Mouse (Mus musculus) urinary bladder, postnatal 10 days (tissue): Measurements from ENCODE around the gene Gm26741.
"Not testable (repeated sequence)": the region's sequence is repeated elsewhere in the genome, so short reads cannot be mapped to it uniquely, and the experiment has no call there.

Source experiments
- DNase-seq: peaks from one replicate; pipeline ENCODE4 v3.0.0; 2022; ENCODE audit warnings: low spot score

The Gm26741 gene

DNA sequence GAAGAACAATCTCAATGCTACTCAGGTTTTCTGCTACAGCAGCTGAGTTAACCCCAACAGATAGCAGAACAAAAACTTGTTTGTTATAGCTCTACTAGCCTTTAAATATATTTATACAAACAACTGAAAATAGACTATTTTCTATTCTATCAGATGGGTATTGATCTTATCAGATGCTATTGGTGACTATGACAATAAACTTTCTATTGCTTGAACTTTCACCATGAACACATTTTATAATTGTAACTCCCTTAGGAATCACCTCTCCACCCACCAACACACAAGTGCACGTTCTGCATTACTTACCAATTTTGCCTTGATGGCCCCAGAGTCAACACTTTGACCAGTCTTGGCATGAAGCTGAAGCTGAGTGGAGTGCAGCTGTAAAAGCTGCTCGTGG is at the start of gene Gm26741:
Gene Gm26741 (plus strand): TSS at position 301 of the 400 bp plus-strand sequence.
- DNase-seq: no peak

- DNase-seq: no peak
Measured at GRCm38 (mm10) chr10:52309196-52309595, 49.4 kb upstream of the Gm26741 start.

GRCm38 (mm10) chr10:52319506-52320286 is 38.9 kb upstream of the Gm26741 start:
- DNase-seq: no peak

DNA sequence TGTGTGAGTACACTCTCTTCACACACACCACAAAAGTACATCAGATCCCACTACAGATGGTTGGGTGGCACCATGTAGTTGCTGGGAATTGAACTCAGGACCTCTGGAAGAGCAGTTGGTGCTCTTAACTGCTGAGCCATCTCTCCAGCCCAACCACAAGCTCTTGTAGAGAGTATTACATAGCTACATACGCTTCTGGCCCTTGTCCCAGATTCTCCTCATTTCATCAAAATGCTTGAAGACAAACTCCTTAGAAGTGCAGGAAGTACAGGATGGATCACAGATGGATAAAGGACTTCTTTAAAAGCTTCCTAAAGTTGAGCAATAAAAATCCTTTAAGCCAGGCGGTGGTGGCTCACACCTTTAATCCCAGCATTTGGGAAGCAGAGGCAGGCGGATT is 36.6 kb upstream of the Gm26741 start:
- DNase-seq: no peak

GRCm38 (mm10) chr10:52331007-52331406 is 27.6 kb upstream of the Gm26741 start:
- no peak for DNase-seq

DNA sequence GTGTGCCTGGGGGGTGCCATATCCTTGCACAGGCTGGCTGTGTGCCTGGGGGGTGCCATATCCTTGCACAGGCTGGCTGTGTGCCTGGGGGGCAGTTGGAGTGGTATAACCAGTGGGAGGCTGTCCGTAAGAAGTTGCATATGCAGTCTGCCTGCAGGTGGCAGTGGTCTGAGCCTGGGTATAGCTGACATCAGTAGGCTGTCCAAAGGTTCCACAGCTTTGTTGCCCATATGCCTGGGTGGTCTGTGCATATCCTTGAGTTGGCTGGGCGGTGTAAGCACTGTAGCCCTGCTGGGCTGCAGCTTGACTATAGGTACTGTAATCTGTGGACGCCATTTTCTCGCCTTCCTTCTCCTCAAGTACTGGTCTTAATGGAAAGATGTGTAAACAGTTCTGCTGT is 15.2 kb upstream of the Gm26741 start:
- DNase-seq: not testable (repeated sequence)

DNA sequence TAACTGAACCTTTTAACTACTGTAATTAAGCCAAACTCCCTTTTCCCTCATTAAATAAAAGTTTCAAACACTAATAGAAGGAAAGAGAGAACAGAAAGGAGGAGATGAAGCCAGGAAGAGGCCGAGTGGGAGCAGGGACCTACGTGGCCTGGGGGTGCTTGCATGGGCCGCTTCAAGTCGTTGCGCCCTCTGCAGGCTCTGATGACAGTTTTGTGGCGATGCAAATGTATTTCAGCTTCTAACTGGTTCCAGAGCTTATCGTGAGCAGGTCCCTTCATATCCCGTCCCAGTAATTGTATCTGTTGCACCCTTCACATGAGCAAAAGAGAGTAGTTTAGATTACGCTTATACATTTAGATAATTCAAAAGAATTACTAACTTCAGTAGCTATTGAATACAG is 5.4 kb upstream of the Gm26741 start:
- DNase-seq: no peak

DNA sequence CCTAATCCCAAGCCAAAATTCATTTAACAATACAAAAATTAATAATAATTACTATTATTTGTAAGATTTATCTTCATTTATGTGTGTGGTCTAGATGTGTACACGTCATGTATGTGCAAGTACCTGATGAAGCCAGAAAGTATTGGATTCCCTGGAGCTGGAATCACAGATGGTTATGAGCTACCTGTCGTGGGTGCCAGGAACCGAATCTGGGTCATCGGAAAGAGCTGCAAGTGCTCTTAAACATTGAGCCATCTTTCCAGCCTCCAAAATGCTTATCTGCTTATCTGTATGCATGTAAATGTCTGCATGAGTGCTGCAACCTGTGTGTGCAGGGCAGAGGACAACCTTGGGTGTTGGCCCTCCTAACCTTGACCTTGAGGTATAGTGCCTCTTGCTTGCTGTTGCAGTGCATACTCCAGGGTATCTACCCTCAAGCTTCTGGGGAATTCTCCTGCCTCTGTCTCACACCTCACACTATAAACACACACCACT is 1.7 kb downstream of the Gm26741 start:
- no peak for DNase-seq

DNA sequence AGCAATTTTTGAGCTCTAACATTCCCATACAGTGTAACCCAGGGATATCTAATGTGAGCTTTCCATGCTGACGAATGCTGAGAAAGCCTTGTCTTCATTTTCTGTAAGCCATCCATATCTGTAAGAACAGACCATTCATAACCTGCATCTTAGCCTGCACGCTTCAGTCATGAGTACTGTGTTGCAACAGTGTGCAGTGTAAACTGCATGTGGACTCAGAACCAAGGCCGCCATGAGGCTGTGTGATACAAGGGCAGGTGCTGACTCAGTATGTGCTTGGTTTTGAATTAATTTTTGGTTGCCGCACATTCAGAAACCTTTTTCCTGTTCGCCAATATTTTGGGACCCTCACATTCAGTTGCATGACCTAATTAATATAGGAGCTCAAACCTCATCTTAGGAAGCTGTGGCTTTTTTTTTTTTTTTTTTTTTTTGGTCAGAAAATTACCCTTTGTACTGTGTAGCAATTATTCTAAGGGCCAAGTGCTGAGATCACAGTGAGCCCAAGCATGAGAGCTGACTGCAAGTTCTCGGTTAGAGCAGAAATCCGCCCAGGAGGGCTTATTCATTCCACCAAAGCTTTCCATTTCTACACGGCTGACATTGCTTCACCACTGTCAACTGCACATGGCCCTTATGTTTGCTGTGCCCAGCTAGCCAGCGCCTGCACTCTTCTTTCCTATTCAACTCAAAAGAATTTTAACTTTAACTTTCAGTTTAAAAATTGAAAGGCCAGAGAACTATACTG is 2.5 kb downstream of the Gm26741 start:
- no peak for DNase-seq

DNA sequence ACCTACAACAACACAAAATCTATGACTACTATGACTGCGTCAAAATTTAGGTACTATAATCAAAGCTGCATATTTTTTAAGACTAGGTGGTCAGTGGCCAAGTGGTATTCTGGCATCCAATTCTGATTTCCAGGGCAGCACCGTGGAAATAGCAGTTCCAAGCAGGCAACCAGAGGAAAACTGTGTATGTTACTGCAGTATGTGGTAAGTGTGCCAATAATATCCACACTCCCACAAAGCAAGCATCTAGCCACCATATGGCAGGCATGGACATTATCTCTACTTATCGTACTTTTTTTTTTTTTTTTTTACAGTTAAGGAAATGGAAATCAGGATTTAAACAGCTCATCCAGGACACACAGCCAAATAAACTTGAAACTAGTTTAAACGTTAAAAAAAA is 9.8 kb downstream of the Gm26741 start:
- DNase-seq: no peak

- DNase-seq: no peak
Measured at GRCm38 (mm10) chr10:52373834-52374233, 15.3 kb downstream of the Gm26741 start.

DNA sequence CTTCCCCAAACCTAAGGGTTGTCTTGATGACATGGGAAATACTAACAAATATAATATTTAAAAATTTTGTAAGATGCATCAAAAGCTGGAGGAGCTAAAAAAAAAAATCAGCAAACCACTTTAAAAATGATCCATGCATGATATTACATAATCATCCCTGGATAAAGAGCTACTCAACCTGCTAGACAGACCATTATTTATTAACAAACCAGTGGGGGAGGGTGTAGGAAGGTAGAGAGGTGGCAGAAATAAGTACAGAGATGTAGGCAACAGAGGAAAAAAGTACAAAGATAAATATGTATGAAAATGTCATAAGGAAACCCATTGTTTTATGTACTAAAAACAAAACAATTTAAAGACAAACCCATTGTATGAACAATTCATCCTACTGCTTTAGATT is 16.1 kb downstream of the Gm26741 start:
- no peak for DNase-seq

GRCm38 (mm10) chr10:52376422-52376821 is 17.9 kb downstream of the Gm26741 start:
- DNase-seq: no peak

DNA sequence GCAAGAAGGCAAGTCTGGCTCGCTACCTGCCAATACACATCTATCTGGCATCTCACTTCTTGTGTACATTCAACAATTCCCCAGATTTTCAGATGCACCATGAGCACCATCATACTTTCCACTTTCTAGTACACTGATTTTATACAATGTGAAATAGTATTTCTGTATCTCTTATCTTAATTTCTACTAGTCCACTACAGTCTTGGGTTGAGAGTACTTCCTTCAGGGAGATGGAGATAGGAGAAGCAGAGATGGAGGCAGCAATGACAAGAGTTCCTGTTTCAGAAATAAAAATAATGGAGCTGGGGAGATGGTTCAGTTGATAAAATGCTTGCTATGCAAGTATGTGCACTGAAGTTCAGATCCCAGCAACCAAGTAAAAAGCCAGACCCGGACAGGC is 19.2 kb downstream of the Gm26741 start:
- no peak for DNase-seq

- DNase-seq: no peak
Measured at GRCm38 (mm10) chr10:52381321-52381801, 22.8 kb downstream of the Gm26741 start.

GRCm38 (mm10) chr10:52381845-52382591 is 23.5 kb downstream of the Gm26741 start, which contains the start of gene Gopc:
Gopc (minus strand) TSS chr10:52382124.
- peak; percentile 83 for DNase-seq

DNA sequence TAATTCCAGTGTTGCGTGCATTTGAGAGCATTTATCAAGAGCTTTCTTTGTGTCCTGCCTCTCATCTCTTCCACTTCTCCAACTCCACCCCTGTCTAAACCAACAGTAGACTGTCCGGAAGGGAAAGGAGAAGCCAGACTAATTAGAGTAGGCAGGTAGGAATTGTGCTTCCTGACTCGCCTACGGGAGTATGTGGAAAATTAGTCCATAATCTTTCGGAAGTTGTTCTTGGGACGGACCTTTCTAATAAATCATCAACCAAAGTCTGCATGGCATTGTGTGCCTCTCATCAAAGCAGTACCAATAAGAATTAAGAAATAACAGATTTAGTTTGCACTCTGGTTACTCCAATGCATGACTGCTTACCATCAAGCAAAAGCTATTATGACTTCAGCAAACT is 24.5 kb downstream of the Gm26741 start:
- no peak for DNase-seq

DNA sequence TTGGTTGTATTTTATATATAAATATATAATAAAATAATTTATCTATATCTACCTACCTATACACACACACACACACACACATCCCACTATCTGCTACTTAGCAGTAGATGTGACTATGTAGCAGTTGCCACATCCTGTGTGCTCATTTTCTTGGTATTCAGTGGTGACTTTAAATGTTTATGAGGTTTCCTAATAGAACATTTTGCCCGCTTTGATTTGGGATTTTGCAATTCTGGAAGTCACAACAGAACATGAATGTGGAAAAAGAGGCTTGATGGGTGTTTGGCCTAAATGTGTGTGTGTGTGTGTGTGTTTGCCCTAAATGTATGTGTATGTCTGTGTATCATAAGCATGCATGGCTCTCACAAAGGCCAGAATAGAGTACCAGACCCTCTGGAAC is 25.0 kb downstream of the Gm26741 start:
- DNase-seq: no peak

DNA sequence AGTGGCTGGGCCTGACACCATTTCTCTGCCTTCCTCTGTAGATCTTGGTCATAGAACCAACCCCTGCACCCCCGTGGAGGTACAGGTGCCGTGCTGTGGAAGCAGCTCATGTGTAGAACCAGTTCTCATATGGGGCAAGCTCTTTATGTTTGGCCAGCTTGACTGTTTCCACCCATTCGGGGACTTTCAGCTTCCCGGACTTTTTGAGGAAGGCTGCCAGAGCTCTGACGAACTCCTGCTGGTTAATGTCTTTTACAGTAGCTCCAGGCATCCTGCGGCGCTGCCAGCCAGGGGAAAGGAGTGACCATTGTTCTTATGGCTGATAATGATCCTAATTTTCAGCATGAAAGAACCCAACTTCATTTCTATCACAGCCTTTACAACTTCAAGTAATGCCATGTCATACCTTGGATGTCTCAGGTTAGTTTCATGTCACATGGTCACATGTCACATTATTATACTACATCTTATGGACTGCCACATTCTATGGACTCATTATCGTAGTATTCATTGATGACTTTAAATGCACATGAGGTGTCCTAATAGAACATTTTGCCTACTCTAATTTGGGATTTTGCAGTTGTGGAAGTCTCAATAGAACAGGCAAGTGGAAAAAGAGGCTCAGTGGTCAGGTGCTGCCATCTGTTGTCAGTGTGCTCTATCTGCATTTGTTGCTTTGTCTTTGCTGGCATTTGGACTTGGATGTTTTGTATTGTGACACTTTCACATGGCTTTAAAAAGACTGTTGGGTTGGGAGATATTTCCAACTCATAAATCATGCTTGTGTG is 26.4 kb downstream of the Gm26741 start:
- DNase-seq: no peak

GRCm38 (mm10) chr10:52387192-52387591 is 28.6 kb downstream of the Gm26741 start:
- DNase-seq: no peak

GRCm38 (mm10) chr10:52388922-52389430 is 30.4 kb downstream of the Gm26741 start, which contains the start of gene Nepn:
Nepn (plus strand) TSS chr10:52388972.
- DNase-seq: no peak
